Mouse (Mus musculus) cerebellum, adult 18-20 months (tissue): Measurements from ENCODE around the gene Brk1.
A peak's percentile ranks its signal among the peaks of the same experiment; 100 is the strongest.

Experiments used
- DNase-seq, 2 experiments: peaks; one replicate each; pipeline ENCODE4 v3.0.0; 2021

Brk1 gene

GRCm38 (mm10) chr6:113661353-113662241 lies 57.0 kb downstream of the Brk1 start:
- peak in 1 of 2 experiments; percentile 11 for DNase-seq

- DNase-seq: no peak
These were observed 58.6 kb downstream of the Brk1 start for GRCm38 (mm10) chr6:113662964-113663700.

GRCm38 (mm10) chr6:113664305-113664704 lies 59.7 kb downstream of the Brk1 start:
- DNase-seq: no peak
